Mouse (Mus musculus): ENCODE measurements around the gene Smarcd3.
"Not testable (repeated sequence)": the region's sequence is repeated elsewhere in the genome, so short reads cannot be mapped to it uniquely, and the experiment has no call there.

Smarcd3 gene

DNA sequence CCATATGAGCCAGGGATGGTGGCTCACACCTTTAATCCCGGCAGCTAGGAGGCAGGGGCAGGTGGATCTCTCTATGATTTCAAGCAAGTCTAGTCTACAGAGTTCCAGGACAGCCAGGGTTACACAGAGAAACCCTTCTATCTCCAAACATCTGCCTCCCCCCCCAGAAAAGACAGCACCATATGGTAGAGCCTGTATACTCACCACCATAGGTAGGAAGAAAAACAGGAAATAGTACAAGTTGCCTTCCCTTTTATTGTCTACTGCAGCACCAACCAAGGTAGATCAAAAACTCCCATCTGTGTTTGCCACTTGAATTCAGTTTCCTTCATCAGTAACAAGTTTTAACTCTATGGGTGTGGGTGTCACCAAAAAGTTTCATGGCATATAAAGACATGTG is 48.3 kb downstream of the Smarcd3 start:
- in situ Hi-C loops (cut with MboI), result no loop called here

- in situ Hi-C loops (cut with MboI), result no loop called here
Observed at GRCm38 (mm10) chr5:24556709-24557108, 67.5 kb downstream of the Smarcd3 start, which contains the start of gene 4931409K22Rik. 4931409K22Rik (minus strand) TSS chr5:24556809.

DNA sequence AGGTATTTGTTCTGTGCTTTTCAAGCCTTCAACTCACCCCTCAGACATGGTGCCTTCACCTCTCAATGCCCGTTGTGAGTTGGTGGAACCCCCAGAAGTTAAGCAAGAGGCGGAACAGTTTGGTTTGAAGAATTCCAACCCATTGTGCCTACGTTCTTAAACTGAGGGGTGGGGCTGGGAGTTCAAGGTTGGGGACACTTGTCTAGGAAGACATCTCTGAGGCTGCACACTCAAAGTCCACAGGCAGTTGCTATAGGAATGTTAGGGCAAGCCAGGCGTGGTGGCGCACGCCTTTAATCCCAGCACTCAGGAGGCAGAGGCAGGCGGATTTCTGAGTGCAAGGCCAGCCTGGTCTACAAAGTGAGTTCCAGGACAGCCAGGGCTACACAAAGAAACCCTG is 68.9 kb downstream of the Smarcd3 start:
- in situ Hi-C loops (cut with MboI), result not testable (repeated sequence)

DNA sequence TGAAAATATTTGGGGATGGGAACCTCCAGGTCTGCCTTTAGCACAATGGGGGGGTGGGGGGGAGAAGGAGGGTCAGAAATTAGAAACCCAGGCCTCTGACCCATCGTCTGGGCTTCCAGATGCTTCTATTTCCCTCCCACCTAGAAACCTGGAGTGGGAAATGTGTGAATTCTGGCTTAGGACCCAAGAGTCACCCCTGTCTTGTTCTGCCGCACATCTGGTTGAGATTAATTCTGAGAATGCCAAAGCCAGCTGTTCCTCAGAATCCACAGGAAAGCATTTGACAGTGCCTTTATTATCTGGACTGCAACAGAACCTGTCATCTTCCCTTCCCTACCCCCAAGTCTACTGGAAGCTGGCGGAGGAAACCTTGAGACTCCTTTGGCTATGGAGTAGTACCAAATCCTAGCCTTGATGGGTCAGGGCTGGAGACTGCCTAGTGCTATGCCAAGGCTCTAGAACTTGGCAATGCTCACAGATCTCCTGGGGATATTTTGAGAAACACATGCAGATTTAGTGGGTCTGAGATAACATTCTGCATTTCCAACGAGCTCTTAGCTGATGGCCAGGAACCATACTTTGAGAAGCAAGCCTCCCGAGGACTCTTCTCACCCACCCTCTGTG is 70.5 kb downstream of the Smarcd3 start:
- in situ Hi-C loops (cut with MboI), result no loop called here

DNA sequence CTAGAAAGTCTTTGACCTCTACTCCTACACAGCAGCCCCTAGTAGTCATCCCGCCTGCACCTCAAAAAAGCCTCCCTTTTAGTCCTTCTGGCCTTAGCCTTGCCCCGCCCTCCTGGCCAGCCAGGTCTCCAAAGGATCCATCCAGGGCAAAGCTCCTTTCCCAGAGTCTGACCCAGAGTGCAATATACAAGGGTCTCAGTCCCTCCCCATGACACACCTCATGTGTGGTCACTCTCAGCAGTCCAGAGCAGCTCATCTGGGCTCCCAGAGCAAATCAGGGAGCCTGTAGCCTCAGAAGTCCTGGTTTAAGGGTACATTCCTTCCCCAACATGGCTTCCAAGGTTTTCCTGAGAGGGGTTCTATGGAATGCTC is 72.9 kb downstream of the Smarcd3 start:
- in situ Hi-C loops (cut with MboI), result no loop called here

GRCm38 (mm10) chr5:24550598-24551316 is 73.5 kb downstream of the Smarcd3 start:
- in situ Hi-C loops (cut with MboI), result no loop called here

DNA sequence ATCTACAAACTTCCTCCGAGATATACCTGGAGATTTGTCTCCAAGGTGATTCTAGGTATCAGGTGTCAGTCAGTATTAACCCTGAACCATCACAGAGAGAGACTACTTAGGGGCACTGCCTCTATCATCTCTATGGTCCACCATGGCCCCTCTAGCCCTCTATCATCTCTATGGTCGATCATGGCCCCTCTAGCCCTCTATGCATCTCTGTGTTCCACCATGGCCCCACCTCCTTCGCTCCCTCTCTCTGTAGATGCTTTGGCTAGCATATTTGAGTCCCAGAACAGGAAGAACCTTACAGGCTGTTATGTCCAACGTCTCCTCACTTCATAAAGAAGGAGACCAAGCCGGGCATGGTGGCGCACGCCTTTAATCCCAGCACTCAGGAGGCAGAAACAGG is 81.6 kb downstream of the Smarcd3 start:
- in situ Hi-C loops (cut with MboI), result no loop called here

GRCm38 (mm10) chr5:24541144-24541569 is 83.1 kb downstream of the Smarcd3 start:
- in situ Hi-C loops (cut with MboI), result no loop called here
